Mouse (Mus musculus) midbrain, embryonic 14.5 days (tissue): ENCODE data around the gene Mcpt4. TPM values are rescaled to one million over a fixed set of nuclear protein-coding genes. Genes with fewer than 3 reads are reported as not detected.
"Not testable (repeated sequence)": the region's sequence is repeated elsewhere in the genome, so short reads cannot be mapped to it uniquely, and the experiment has no call there.

Experiments used
- ATAC-seq: fragments of 200-750 bp; cut with Nextera tagmentation; 2 replicates; pipeline ENCODE4 v1.8.0; 2017; ENCODE audit warnings: moderate number of reproducible peaks, moderate library complexity; ENCODE audit not compliant: low FRiP score, low TSS enrichment
- DNase-seq: peaks from one replicate; pipeline ENCODE4 v3.0.0-alpha.2; 2015
- H3K27ac ChIP-seq: fragments of 300-500 bp; sonication (generic); replicated peaks from 2 replicates; pipeline ENCODE4 v1.5.1; 2014; ENCODE audit warnings: mild to moderate bottlenecking, low read depth, low read length, moderate library complexity
- H3K27me3 ChIP-seq: fragments of 300-500 bp; sonication (generic); 2 replicates; pipeline ENCODE4 v1.6.1; 2014; ENCODE audit warnings: low read length, control low read depth, mixed read lengths; ENCODE audit not compliant: control insufficient read depth, insufficient read depth
- H3K36me3 ChIP-seq: fragments of 300-500 bp; sonication (generic); 2 replicates; pipeline ENCODE4 v1.6.1; 2014; ENCODE audit warnings: low read length, control low read depth; ENCODE audit not compliant: control insufficient read depth, insufficient read depth
- H3K4me1 ChIP-seq: fragments of 300-500 bp; sonication (generic); 2 replicates; pipeline ENCODE4 v1.6.1; 2014; ENCODE audit warnings: mild to moderate bottlenecking, antibody characterized with exemption, low read length, control low read depth; ENCODE audit not compliant: control insufficient read depth, insufficient read depth
- H3K4me2 ChIP-seq: fragments of 300-500 bp; sonication (generic); 2 replicates; pipeline ENCODE4 v1.6.1; 2014; ENCODE audit warnings: mild to moderate bottlenecking, low read length, moderate library complexity
- H3K4me3 ChIP-seq: fragments of 300-500 bp; sonication (generic); replicated peaks from 2 replicates; pipeline ENCODE4 v1.5.1; 2014; ENCODE audit warnings: low read depth, low read length
- H3K9ac ChIP-seq: fragments of 300-500 bp; sonication (generic); replicated peaks from 2 replicates; pipeline ENCODE4 v1.6.1; 2014; ENCODE audit warnings: mild to moderate bottlenecking, low read length, moderate library complexity
- H3K9me3 ChIP-seq: fragments of 300-500 bp; sonication (generic); 2 replicates; pipeline ENCODE4 v1.6.1; 2016; ENCODE audit warnings: low read length, control low read depth, mixed read lengths; ENCODE audit not compliant: control insufficient read depth
- WGBS: fragments of 180-500 bp; shearing (Covaris S2); extraction: QIAGEN DNeasy Blood & Tissue Kit; methylation state at CpG from one replicate; pipeline ENCODE4 v1.1.7; 2014; 5-methylcytosine and 5-hydroxymethylcytosine counted together
- polyA plus RNA-seq: library from polyadenylated mRNA; unstranded; fragments of >200 nt; fragmentation: Nextera tagmentation; extraction: Ambion mirVana; gene quantifications from 2 replicates; pipeline ENCODE4 v1.2.1, GENCODE M21; 2014

Gene Mcpt4
- not detected in 2 replicates for polyA plus RNA-seq

GRCm38 (mm10) chr14:56062213-56062612 lies at the start of gene Mcpt4:
TSS of gene Mcpt4 (minus strand) at chr14:56062313.
- H3K36me3 ChIP-seq, H3K27me3 ChIP-seq, H3K4me2 ChIP-seq, H3K4me3 ChIP-seq, H3K9ac ChIP-seq, DNase-seq, ATAC-seq, H3K4me1 ChIP-seq, H3K27ac ChIP-seq, H3K9me3 ChIP-seq: not testable (repeated sequence)
- 78% methylated on average over 3 of the region's 3 CpGs for WGBS

GRCm38 (mm10) chr14:56105447-56106180 lies 43.5 kb upstream of the Mcpt4 start:
- whole genome bisulfite sequencing, result 84% methylated on average over 13 of the region's 13 CpGs
- no peak overlapping the region for H3K9ac ChIP-seq
- H3K27me3 ChIP-seq, result no peaks in the 10 kb centered on the region
- H3K4me2 ChIP-seq, result no peak overlapping the region
- H3K9me3 ChIP-seq, result no peaks in the 10 kb centered on the region
- no peaks in the 10 kb centered on the region for H3K4me1 ChIP-seq
- no peaks in the 10 kb centered on the region for H3K36me3 ChIP-seq
- DNase-seq, result no peak
- H3K4me3 ChIP-seq, result no peak overlapping the region
- ATAC-seq, result no peak
- no peak overlapping the region for H3K27ac ChIP-seq

- Histone ChIP-seq H3K4me3 (no peak overlapping the region), H3K9ac (no peak overlapping the region), H3K27me3 (no peaks in the 10 kb centered on the region), H3K4me2 (no peak overlapping the region), H3K9me3 (no peaks in the 10 kb centered on the region), H3K4me1 (no peaks in the 10 kb centered on the region), H3K36me3 (no peaks in the 10 kb centered on the region), H3K27ac (no peak overlapping the region)
- DNase-seq (no peak), ATAC-seq (no peak)
- 97% methylated on average over 5 of the region's 5 CpGs for WGBS
These were observed 42.9 kb upstream of the Mcpt4 start for GRCm38 (mm10) chr14:56105016-56105415.

GRCm38 (mm10) chr14:56103452-56103851 lies 41.3 kb upstream of the Mcpt4 start:
- H3K27ac ChIP-seq, result no peak overlapping the region
- H3K9me3 ChIP-seq, result no peaks in the 10 kb centered on the region
- no peak overlapping the region for H3K4me3 ChIP-seq
- WGBS, result 64% methylated on average over 3 of the region's 3 CpGs
- DNase-seq (peak; percentile 3), ATAC-seq (no peak)
- H3K4me1 ChIP-seq, result no peaks in the 10 kb centered on the region
- H3K27me3 ChIP-seq, result no peaks in the 10 kb centered on the region
- no peaks in the 10 kb centered on the region for H3K36me3 ChIP-seq
- no peak overlapping the region for H3K4me2 ChIP-seq
- no peak overlapping the region for H3K9ac ChIP-seq

- Histone ChIP-seq H3K4me3 (no peak within 1 kb of the TSS), H3K4me2 (no peak within 1 kb of the TSS), H3K36me3 (no peaks in the 10 kb centered on the region), H3K4me1 (no peaks in the 10 kb centered on the region), H3K27me3 (no peaks in the 10 kb centered on the region), H3K9me3 (no peaks in the 10 kb centered on the region), H3K27ac (no peak within 1 kb of the TSS), H3K9ac (no peak within 1 kb of the TSS)
- WGBS, result 79% methylated on average over 10 of the region's 10 CpGs
- ATAC-seq, result no peak
- DNase-seq, result no peak
These were observed 40.3 kb upstream of the Mcpt4 start, which contains the start of gene Ctsg for GRCm38 (mm10) chr14:56102386-56102785. TSS of gene Ctsg (minus strand) at chr14:56102574.

GRCm38 (mm10) chr14:56098940-56099339 lies 36.8 kb upstream of the Mcpt4 start:
- no peaks in the 10 kb centered on the region for H3K36me3 ChIP-seq
- H3K9ac ChIP-seq, result no peak overlapping the region
- WGBS, result 82% methylated on average over 4 of the region's 4 CpGs
- H3K4me1 ChIP-seq, result no peaks in the 10 kb centered on the region
- no peaks in the 10 kb centered on the region for H3K27me3 ChIP-seq
- H3K9me3 ChIP-seq, result no peaks in the 10 kb centered on the region
- H3K27ac ChIP-seq, result no peak overlapping the region
- no peak for ATAC-seq
- no peak overlapping the region for H3K4me3 ChIP-seq
- DNase-seq, result peak; percentile 2
- H3K4me2 ChIP-seq, result no peak overlapping the region

GRCm38 (mm10) chr14:56097597-56097996 lies 35.5 kb upstream of the Mcpt4 start:
- Histone ChIP-seq H3K4me3 (no peak overlapping the region), H3K4me1 (no peaks in the 10 kb centered on the region), H3K27ac (no peak overlapping the region), H3K36me3 (no peaks in the 10 kb centered on the region), H3K9ac (no peak overlapping the region), H3K9me3 (no peaks in the 10 kb centered on the region), H3K4me2 (no peak overlapping the region), H3K27me3 (no peaks in the 10 kb centered on the region)
- ATAC-seq (no peak), DNase-seq (no peak)
- 82% methylated on average over 1 of the region's 1 CpGs for WGBS

GRCm38 (mm10) chr14:56093353-56093752 lies 31.2 kb upstream of the Mcpt4 start:
- Histone ChIP-seq H3K4me3 (no peak overlapping the region), H3K4me2 (no peak overlapping the region), H3K9me3 (no peaks in the 10 kb centered on the region), H3K36me3 (no peaks in the 10 kb centered on the region), H3K27me3 (no peaks in the 10 kb centered on the region), H3K4me1 (no peaks in the 10 kb centered on the region), H3K27ac (no peak overlapping the region), H3K9ac (no peak overlapping the region)
- ATAC-seq (no peak), DNase-seq (no peak)
- 84% methylated on average over 2 of the region's 2 CpGs for WGBS

- ATAC-seq (no peak), DNase-seq (no peak)
- WGBS, result 82% methylated on average over 3 of the region's 3 CpGs
- Histone ChIP-seq H3K4me3 (no peak overlapping the region), H3K9ac (no peak overlapping the region), H3K9me3 (no peaks in the 10 kb centered on the region), H3K27me3 (no peaks in the 10 kb centered on the region), H3K36me3 (no peaks in the 10 kb centered on the region), H3K4me1 (no peaks in the 10 kb centered on the region), H3K4me2 (no peak overlapping the region), H3K27ac (no peak overlapping the region)
These were observed 24.6 kb upstream of the Mcpt4 start for GRCm38 (mm10) chr14:56086711-56087110.
